Mouse (Mus musculus) right cerebral cortex, adult 18-20 months (tissue): ENCODE results near the gene Rsrp1.
A peak's percentile ranks its signal among the peaks of the same experiment; 100 is the strongest.
"Not testable (repeated sequence)": the region's sequence is repeated elsewhere in the genome, so short reads cannot be mapped to it uniquely, and the experiment has no call there.

Experiments
- DNase-seq: peaks from one replicate; pipeline ENCODE4 v3.0.0; 2022; ENCODE audit warnings: mixed read lengths

Gene Rsrp1

GRCm38 (mm10) chr4:134923258-134924018 lies at the start of gene Rsrp1:
Gene Rsrp1, plus strand, starts transcription at chr4:134923592.
- peak; percentile 98 for DNase-seq

DNA sequence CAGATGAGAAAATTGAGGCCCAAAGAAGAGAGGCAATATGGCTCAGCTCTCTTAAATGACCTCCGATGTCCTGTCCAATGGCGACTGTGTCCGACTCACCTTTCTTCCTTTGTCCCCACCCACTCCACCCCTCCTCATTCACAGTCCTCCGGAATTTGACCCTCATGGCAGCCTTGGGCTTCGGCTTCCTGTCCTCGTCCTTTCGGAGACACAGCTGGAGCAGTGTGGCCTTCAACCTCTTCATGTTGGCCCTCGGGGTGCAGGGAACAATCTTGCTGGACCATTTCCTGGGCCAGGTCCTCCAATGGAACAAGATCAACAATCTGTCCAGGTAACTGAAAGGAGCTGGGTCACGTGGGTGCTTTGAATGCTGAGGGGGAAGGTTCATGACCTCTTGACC lies 47.2 kb upstream of the Rsrp1 start:
- no peak for DNase-seq

- DNase-seq: peak; percentile 54
These were observed 43.9 kb upstream of the Rsrp1 start for GRCm38 (mm10) chr4:134879410-134879981.

GRCm38 (mm10) chr4:134880041-134880440 lies 43.4 kb upstream of the Rsrp1 start:
- DNase-seq: no peak

DNA sequence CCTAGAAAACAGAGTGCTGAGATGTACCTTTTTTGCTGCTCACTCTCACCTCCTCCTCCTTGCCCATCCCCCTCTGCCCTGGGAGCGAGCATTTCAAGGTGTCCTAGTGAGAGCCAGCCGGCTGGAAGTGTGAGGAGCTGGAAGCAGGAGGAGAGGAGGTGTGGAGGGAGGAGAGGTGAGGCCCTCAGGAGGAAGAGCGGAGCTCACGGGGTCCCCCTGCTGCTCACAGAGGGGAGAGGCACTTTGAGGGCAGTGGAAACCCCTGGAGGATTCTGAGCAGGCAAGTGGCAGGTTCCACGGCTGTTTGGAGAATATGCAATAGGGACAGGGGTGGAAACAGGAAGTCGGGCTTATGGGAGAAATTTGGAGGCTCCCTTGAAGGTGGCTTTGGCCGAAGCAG lies 40.1 kb upstream of the Rsrp1 start:
- peak; percentile 17 for DNase-seq

GRCm38 (mm10) chr4:134883808-134884207 lies 39.6 kb upstream of the Rsrp1 start:
- DNase-seq: no peak

DNA sequence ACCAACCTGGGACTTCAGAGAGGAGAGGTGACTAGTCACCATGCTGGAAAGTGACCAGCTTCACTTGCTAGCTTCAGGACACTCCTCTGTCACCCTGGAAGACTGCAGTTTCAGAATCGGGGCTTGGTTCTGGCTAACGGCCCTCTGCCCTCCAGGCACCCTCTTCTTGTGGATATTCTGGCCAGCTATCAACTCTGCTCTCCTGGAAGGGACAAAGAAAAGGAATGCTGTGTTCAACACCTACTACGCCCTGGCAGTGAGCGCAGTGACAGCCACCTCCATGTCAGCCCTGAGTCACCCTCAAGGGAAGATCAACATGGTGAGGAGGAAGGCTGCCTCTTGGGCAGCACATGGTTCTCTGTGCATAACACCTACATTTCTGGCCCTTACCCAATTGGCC lies 39.0 kb upstream of the Rsrp1 start:
- DNase-seq: peak; percentile 23

DNA sequence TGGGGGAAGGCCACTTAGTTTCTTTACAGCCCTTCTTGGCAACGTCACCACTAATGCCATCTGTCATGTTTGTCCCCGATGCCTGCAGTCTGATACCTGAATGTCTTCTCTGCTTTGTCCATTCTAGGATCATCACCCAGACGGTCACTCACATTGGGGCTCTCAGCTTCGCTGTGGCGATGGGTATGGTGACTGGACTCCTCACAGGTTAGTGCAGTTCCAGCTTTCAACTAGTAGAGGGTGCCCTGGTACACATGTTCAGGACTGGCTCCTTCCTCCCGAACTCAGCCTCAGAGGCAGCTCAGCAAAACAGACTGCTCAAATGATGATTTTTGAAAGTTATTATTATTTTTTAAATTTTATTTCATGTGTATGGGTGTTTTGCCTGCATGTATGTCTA lies 31.3 kb upstream of the Rsrp1 start:
- DNase-seq: peak; percentile 45

DNA sequence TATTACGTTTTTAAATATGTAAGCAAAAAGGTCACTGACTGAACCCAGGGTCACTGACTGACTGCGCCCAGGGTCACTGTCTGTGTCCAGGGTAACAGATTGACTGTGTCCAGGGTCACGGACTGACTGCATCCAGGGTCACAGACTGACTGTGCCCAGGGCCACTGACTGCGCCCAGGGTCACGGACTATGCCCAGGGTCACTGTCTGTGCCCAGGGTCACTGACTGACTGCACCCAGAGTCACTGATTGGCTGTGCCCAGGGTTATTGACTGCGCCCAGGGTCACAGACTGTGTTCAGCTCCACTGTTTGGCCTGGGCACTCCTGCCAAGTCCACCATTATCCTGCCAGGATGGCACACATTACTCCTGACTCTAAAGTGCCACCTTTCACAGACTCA lies 26.1 kb upstream of the Rsrp1 start:
- no peak for DNase-seq

- DNase-seq: no peak
These were observed 22.3 kb upstream of the Rsrp1 start for GRCm38 (mm10) chr4:134901126-134901525.

- DNase-seq: no peak
These were observed 20.3 kb upstream of the Rsrp1 start for GRCm38 (mm10) chr4:134903046-134903445.

GRCm38 (mm10) chr4:134911406-134911805 lies 12.0 kb upstream of the Rsrp1 start:
- DNase-seq: not testable (repeated sequence)

- DNase-seq: peak; percentile 48
These were observed 10.0 kb upstream of the Rsrp1 start for GRCm38 (mm10) chr4:134913413-134913812.

DNA sequence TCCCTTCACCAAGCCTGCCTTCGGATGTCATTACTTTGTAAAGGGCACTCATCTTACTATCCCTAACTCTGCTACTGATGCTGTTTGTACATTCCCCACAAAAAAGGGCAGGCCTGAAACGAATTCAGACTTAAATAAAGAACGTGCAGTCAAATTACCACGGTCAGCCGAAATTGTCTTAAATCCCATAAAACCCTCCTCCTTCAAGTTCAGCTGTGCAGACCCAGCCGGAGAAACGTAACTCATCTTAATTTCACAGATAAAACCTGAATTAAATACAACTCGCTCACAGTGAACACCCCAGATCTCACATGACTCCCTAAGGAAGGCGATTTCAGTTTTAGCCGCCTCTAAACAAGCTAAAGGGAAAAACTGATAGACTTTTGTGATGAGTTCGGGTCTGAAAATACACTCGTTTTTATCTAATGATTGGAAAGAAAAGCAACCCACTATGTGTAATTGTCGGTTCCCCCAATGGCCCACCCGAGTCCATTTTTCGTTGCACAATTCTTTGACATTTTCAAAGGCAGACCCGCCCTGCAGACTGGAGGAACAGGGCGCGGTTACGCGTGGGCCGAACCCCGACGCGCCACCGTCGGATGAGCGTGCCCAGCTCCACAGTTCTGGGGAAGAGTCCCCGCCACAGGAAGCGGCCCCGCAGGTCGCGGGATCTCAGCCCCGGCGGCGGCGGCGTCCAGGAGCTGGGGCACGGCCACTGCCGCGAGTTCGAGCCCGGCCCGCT lies 9.1 kb upstream of the Rsrp1 start:
- DNase-seq: no peak

DNA sequence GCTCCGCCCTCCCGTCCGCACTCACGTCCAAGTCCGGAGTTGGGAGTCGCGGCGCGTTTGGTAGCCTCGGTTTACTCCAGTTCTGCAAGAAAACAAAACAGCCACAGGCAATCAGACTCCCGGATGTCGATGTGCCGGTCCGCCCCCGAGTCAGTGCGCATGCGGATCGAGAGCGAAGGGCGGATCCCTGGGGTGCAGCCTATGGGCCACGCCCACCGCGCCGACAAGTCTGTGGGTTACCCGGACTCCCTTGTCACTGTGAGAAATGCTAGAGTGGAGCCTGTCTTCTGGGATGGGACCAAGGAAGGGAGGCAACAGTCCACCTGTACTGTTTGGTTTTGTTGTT lies 8.6 kb upstream of the Rsrp1 start, which contains the start of gene Tmem50a:
TSS of gene Tmem50a (minus strand) at position 161 of the 346 bp plus-strand sequence.
- DNase-seq: peak; percentile 93

DNA sequence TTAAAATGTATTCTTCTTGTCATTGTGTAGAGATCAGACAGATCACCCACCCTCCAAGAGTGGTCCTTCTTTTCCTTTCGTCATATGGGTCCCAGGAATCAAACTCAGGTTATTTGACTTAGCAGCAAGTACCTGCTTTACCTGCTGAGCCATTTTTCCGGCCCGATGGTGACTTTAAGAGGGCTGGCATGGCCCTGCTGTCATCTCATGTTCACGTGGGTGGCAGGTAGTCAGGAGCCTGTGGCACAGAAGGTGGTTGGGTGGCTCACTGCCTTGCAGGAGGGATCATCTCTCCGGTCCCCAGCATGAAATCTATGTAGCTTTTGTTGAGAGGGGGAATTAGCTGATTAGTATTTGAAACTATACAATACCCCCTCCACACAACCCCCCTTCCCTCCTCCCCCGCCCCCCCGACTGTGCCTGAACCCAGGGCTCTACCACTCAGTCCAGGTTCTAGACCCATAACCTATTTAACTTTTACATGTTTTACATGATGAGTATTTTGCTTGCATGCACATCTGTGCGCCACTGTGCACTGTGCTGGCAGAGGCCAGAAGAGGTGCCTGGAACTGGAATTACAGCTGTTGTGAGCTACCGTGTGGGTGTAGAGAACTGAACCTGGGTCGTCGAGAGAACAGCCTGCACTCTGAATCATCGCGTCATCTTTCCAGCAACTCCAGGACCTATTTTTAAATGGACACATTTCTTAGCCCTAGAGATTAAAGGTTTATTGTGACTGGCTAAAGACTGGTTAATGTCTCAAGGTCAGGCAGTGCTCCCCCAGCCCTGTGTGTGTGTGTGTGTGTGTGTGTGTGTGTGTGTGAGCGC lies 8.0 kb upstream of the Rsrp1 start:
- peak; percentile 36 for DNase-seq

DNA sequence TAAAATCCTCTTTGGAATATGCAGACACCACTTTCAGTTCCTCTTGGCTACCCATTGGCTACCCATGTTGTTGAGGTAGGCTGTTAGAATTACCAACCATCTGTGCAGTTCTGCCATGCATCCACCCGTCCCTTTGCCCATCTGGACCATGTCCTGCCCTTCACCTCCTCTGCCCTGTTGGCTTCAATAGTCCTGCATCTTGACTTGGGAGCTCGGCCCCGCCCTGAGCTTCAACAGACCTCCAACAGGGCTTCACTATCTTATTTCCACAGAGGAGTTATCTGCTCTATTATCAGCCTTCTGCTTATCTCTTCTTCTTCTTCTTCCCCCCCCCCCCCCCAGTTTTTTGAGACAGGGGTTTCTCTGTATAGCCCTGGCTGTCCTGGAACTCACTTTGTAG lies 6.2 kb upstream of the Rsrp1 start:
- DNase-seq: no peak

DNA sequence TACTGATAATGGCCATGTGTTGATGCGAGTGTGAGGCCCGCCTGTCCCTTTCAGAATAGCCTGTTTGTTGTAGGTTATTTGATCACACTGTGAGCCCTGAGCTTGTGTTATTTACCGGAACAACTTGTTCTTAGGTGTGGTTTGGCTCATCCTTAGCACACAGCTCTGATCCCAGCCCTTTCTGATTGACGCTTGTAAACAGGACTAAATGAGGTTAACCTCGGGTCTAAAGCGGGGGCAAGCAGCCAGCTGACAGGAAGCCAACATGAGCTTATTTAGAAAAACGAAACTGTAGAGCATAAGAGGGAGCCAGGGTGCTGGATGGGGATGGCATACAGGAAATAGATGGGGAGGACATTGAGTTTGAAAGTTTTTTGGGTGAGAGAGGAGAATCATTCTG lies 5.0 kb upstream of the Rsrp1 start:
- no peak for DNase-seq

GRCm38 (mm10) chr4:134919733-134920540 lies 3.5 kb upstream of the Rsrp1 start:
- DNase-seq: no peak

DNA sequence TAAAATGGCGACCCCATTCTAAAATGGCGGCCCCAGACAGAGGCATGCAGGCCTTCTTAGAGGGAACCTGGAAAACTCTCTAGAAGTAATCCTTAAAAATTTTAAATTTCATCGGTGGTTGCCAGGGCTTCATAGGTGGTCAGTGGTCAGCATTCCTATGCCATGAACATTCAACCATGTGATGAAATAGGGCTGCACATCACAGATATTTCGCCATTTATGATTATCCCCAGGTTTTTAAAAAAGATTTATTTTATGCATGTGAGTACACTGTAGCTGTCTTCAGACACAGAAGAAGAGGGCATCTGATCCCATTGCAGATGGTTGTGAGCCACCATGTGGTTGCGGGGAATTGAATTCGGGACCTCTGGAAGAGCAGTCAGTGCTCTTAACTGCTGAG lies 2.8 kb upstream of the Rsrp1 start:
- DNase-seq: no peak

- no peak for DNase-seq
These were observed 1.7 kb upstream of the Rsrp1 start for GRCm38 (mm10) chr4:134921703-134922102.
